Mouse (Mus musculus) liver, embryonic 14.5 days (tissue): ENCODE data around the gene Polr2e.

Experiments
- CTCF ChIP-seq: IDR thresholded peaks from 2 replicates; pipeline ENCODE4 v1.5.1; 2016; ENCODE audit warnings: antibody characterized with exemption, low read depth, control low read depth
- EP300 ChIP-seq: IDR thresholded peaks from 2 replicates; pipeline ENCODE4 v1.6.1; 2016; ENCODE audit warnings: antibody characterized with exemption, low read depth

- TF ChIP-seq CTCF, result no peak
- no peak for TF ChIP-seq EP300
These were observed 16.9 kb upstream of the Polr2e start for GRCm38 (mm10) chr10:80056506-80056905.
